Mouse (Mus musculus) megakaryocyte, adult 5-6 weeks (primary cell): ENCODE data around the gene Slc37a4. TPM values are rescaled to one million over a fixed set of nuclear protein-coding genes. Genes with fewer than 3 reads are reported as not detected.
"Not testable (repeated sequence)": the region's sequence is repeated elsewhere in the genome, so short reads cannot be mapped to it uniquely, and the experiment has no call there.

Experiments
- ATAC-seq: 2 replicates; pipeline ENCODE4 v1.8.0; 2016; ENCODE audit warnings: mild to moderate bottlenecking, inconsistent platforms; ENCODE audit not compliant: poor library complexity, severe bottlenecking
- total RNA-seq, 2 experiments: library from RNA; stranded (forward) in 1 of 2; stranded (reverse) in 1 of 2; fragments of 153-499, 151-499 nt in 1 of 2; fragments of 221-1000, 200-1000 nt in 1 of 2; gene quantifications; 2 replicates each; pipeline versions ENCODE4 v1.2.3 to v1.2.4; 2015 to 2017

Gene Slc37a4
- total RNA-seq (2015) (19.7 and 23.5 TPM in 2 replicates), total RNA-seq (2017) (14.8 and 28.3 TPM in 2 replicates)

GRCm38 (mm10) chr9:44396684-44397411 lies at the start of gene Slc37a4:
TSS of gene Slc37a4 (plus strand) at chr9:44396852.
- peak; percentile 98 for ATAC-seq

DNA sequence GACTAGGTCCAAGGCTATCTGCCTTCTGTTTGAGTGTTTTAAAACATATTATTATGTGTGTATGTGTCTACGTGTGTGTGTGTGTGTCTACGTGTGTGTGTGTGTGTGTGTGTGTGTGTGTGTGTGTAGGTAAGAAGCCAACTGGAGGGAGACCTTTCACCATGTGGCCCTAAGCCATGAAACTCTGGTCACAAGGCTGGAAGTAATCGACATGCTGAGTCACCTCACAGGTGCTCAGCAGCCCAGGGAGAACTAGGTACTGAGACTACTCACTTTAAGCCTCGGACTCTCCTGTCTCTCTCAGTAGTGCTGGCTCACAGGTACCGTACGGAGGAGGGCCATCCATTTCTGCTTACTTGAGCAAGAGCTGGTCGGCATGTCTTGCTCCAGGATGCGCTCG lies 49.5 kb upstream of the Slc37a4 start:
- no peak for ATAC-seq

- no peak for ATAC-seq
Observed at GRCm38 (mm10) chr9:44347621-44348020, 49.0 kb upstream of the Slc37a4 start.

DNA sequence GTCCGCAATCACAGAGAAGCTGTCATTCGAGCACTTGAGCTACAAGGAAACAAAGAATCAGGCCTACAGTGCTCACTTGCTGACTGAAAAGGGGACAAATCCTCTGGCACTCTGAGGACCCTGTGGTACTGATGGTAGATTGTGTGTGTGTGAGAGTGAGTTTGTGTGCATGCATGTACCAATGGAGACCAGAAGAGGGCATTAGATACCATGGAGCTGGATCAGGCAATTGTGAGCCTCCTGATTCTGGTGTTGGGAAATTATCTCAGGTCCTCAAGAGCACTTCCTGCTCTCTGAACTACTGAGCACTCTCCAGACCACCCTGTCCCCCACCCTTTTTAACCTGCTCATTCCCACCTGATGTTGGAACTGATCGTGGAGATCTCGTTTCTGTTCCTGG lies 48.1 kb upstream of the Slc37a4 start:
- ATAC-seq = no peak

DNA sequence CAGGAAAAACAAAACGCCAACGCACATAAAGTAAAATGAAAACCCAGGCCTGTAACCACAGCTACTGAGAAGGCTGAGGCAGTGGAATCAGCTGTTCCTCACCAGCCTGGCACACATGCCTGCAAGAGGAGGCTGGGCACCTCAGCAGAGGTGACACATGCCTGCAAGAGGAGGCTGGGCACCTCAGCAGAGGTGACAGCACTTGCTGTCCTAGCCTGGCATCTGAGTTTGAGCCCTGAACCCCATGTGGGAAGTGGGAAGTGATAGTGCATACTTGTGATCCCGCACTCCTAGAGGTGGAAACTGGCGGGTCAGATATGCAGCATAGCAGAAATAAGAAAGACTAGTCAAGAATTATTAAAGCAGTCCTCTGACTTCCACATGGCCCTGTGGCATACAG lies 45.3 kb upstream of the Slc37a4 start:
- ATAC-seq = no peak

- no peak for ATAC-seq
Observed at GRCm38 (mm10) chr9:44352337-44352736, 44.3 kb upstream of the Slc37a4 start.

GRCm38 (mm10) chr9:44353142-44353541 lies 43.5 kb upstream of the Slc37a4 start:
- ATAC-seq = no peak

DNA sequence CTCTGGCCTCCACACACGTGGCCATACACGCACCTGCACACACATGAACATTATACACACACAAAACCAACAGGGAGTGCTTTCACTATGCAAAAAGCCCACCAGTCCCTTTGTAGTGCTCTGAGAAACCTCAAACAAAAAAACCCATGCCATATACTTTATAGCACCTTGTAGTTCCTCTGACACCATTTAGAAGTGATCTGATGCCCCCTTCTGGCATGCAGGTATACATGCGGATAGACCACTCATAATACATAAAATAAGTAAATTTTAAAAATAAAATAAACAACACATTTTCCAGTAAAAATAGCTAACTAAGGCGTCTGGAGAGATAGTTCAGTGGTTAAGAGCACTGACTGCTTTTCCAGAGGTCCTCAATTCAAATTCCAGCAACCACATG lies 39.4 kb upstream of the Slc37a4 start:
- 0 out of 2 replicates have a peak, but pooled peaks have one; percentile 39 for ATAC-seq

GRCm38 (mm10) chr9:44361190-44361917 lies 35.3 kb upstream of the Slc37a4 start, which contains the start of gene Vps11:
TSS of gene Vps11 (minus strand) at chr9:44361670.
- peak; percentile 94 for ATAC-seq

DNA sequence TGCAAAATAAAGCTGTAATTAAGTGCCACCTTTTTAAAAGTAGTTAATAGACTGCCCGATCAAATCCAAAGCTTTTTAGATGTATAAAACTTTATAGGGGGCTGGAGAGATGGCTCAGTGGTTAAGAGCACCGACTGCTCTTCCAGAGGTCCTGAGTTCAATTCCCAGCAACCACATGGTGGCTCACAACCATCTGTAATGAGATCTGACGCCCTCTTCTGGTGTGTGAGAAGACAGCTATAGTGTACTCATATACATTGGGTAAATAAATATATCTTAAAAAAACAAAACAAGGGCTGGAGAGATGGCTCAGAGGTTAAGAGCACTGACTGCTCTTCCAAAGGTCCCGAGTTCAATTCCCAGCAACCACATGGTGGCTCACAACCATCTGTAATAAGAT lies 34.7 kb upstream of the Slc37a4 start:
- not testable (repeated sequence) for ATAC-seq

DNA sequence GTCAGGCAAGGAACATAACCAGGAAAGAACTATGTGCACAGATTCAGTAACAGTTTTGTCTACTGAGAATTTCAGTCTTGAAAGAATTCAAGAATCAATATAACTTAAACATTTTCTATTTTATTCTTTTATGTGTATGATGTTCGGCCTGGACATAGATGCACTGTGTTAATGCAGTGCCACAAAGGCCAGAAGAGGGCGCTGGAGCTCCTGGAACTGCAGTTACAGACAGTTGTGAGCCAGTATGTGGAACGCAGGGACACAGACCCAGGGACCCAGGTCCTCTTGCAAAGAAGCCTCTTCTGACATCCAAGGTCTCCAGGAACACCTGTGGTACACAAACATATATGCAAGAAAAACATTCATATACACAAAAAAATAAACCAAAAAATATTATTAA lies 32.2 kb upstream of the Slc37a4 start:
- no peak for ATAC-seq

- ATAC-seq = no peak
Observed at GRCm38 (mm10) chr9:44373386-44373785, 23.3 kb upstream of the Slc37a4 start.

GRCm38 (mm10) chr9:44376141-44376540 lies 20.5 kb upstream of the Slc37a4 start:
- no peak for ATAC-seq

GRCm38 (mm10) chr9:44377335-44377734 lies 19.3 kb upstream of the Slc37a4 start:
- ATAC-seq = not testable (repeated sequence)

DNA sequence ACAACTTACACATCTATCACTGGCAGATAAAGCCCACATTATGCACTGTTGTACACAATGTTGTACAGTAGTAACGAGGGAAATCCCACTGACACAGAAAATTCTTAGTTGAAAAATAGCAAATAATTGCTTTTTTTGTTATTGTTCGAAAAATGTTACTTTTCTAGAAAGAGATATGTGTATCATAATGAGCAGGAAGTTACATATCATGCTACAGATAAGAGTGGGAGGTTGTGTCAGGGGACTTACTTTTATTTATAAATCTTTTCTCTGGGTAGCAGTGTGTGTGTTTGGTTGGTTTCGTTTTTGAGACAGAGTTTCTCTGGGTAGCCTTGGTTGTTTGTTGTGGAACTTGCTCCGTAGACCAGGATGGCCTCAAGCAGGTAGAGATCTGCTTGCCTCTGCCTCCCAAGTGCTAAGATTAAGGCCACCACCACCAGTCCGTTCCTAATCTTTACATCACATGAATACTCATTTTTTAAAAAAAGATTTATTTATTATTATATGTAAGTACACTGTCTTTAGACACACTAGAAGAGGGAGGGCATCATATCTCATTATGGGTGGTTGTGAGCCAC lies 18.4 kb upstream of the Slc37a4 start:
- no peak for ATAC-seq

GRCm38 (mm10) chr9:44379054-44379834 lies 17.4 kb upstream of the Slc37a4 start, which contains the start of gene Hyou1:
TSS of gene Hyou1 (plus strand) at chr9:44379490.
- peak; percentile 98 for ATAC-seq

- no peak for ATAC-seq
Observed at GRCm38 (mm10) chr9:44379862-44380261, 16.8 kb upstream of the Slc37a4 start.

DNA sequence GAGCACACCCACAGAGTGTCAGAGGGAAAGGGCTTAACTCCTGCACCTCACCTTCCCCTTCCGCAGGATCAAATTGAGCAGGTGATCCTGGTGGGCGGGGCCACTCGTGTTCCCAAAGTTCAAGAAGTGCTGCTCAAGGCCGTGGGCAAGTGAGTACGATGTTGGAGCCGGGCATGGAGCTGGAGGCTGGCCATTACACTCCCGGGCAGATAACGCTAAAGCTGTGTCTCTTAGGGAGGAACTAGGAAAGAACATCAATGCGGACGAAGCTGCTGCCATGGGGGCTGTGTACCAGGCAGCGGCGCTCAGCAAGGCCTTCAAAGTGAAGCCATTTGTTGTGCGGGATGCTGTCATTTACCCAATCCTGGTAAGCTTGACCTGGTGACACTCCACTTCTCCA lies 12.1 kb upstream of the Slc37a4 start:
- no peak for ATAC-seq

DNA sequence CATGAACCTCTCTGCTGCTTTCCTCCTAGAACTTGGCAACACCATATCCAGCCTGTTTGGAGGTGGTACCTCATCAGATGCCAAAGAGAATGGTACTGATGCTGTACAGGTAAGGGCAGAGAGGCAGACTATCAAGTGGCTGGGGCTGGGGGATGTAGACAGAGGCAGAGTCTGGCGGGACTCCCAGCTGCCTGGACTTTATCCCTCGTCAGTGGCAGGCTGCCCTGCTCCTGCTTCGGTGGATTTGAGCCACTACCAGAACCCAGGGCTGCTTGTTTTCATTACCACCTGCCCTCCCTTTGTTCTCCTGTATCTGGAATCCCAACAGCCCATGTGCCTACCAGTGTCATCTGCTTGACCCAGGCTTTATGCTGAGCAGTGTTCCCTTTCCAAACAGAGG lies 9.4 kb upstream of the Slc37a4 start:
- ATAC-seq = no peak

DNA sequence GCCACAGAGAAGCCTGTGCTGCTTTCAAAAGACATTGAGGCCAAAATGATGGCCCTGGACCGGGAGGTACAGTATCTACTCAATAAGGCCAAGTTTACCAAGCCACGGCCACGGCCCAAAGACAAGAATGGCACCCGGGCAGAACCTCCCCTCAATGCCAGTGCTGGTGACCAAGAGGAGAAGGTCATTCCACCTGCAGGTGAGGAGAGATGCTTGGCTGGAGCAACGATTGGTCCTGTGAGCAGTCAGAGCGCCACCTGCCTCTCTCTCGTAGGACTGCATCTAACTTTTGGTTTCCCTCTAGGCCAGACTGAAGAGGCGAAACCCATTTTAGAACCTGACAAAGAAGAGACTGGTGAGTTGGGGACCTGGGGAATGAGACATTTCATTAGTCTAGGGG lies 7.4 kb upstream of the Slc37a4 start:
- peak; percentile 87 for ATAC-seq

DNA sequence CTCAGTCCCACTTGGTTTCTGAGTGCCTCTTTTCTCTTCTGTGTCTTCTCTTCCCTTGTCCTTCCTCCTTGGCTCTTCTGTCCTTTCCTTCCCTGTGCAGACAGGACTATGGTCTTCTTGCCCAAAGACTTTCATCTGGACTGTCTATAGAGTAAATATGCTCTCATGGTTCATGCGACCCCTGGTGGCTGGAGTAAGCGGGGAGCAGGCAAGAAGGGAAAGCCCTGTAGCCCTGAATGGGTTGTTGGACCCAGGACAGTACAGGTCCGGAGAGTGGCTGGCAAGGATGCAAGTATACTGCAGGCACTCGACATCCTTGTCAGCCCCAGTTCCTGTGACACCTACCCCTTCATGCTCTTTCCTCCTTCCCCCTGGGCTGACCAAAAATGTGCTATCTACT lies 5.2 kb upstream of the Slc37a4 start:
- ATAC-seq = peak; percentile 82
